Mouse (Mus musculus): ENCODE measurements around the gene Banp.

- TF ChIP-seq ZNF384 (IDR thresholded peaks at IDR 0.05; ENCODE audit: low read depth, low read length) (no peak), MAFK (IDR thresholded peaks at IDR 0.05; ENCODE audit: insufficient read depth, low read depth, low read length) (no peak), CHD2 (IDR thresholded peaks at IDR 0.05; ENCODE audit: low read depth, low read length) (no peak), ZC3H11A (IDR thresholded peaks at IDR 0.05; ENCODE audit: borderline replicate concordance, low read depth, low read length) (no peak)
These were observed 16.6 kb downstream of the Banp start for GRCm38 (mm10) chr8:121966110-121966509.
